Mouse (Mus musculus) testis, adult 2 months (tissue): ENCODE data around the gene Sbf1.

Experiments
- CTCF ChIP-seq: fragments of 200-500 bp; IDR thresholded peaks from 2 replicates; pipeline ENCODE4 v1.5.1; 2012; ENCODE audit warnings: low read depth, mild to moderate bottlenecking, inconsistent platforms, low read length, moderate library complexity; ENCODE audit not compliant: control insufficient read depth, insufficient read depth, insufficient replicate concordance
- POLR2A ChIP-seq: fragments of 200-500 bp; IDR thresholded peaks from 2 replicates; pipeline ENCODE4 v1.6.1; 2012; ENCODE audit warnings: low read depth, mild to moderate bottlenecking, inconsistent platforms, low read length, moderate library complexity; ENCODE audit not compliant: control insufficient read depth

DNA sequence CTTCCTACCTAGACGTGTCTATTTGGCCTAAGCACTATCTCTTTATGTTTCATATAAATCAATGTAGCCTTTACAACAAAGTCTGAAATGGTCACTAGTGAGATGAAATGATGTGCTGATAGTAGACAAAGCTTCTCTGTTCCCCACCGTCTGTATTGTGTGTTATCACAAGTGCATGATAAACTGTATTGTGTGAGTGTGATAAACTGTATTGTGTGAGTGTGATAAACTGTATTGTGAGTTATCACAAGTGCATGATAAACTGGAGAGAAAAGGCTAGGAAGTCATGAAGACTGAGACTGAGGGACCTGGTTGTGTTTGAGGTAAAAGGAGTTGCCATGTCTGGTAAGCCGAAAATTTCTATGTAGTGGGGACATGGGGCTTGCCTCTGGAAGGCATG is 43.7 kb upstream of the Sbf1 start:
- no peak for TF ChIP-seq CTCF
- TF ChIP-seq POLR2A = no peak
